Mouse (Mus musculus): ENCODE data around the gene Stard9. TPM values are rescaled to one million over a fixed set of nuclear protein-coding genes. Genes with fewer than 3 reads are reported as not detected.

Gene Stard9
- polyA plus RNA-seq, 1 experiment, result 4.4 TPM

GRCm38 (mm10) chr2:120722491-120722890 is 93.6 kb downstream of the Stard9 start:
- Histone ChIP-seq H3K27me3 (replicated peaks; ENCODE audit: control insufficient read depth, insufficient read depth, low read length) (no peaks in the 10 kb centered on the region), H3K36me3 (ENCODE audit: control insufficient read depth, insufficient read depth, low read length) (peaks cover 15% of the 10 kb centered on the region), H3K4me1 (ENCODE audit: control insufficient read depth, insufficient read depth, low read length) (no peaks in the 10 kb centered on the region), H3K4me3 (ENCODE audit: insufficient read depth, low read depth, low read length) (no peak overlapping the region), H3K27ac (ENCODE audit: insufficient read depth, low read depth, low read length) (no peak overlapping the region)
- 81% methylated on average over 8 of the region's 8 CpGs for WGBS
- no peak for DNase-seq
- no peak for TF ChIP-seq CTCF (conservative IDR thresholded peaks at IDR 0.05; ENCODE audit: insufficient read depth, insufficient read length, low read depth, low read length)
- TF ChIP-seq POLR2A (IDR thresholded peaks at IDR 0.05; ENCODE audit: low read depth, low read length), result no peak

DNA sequence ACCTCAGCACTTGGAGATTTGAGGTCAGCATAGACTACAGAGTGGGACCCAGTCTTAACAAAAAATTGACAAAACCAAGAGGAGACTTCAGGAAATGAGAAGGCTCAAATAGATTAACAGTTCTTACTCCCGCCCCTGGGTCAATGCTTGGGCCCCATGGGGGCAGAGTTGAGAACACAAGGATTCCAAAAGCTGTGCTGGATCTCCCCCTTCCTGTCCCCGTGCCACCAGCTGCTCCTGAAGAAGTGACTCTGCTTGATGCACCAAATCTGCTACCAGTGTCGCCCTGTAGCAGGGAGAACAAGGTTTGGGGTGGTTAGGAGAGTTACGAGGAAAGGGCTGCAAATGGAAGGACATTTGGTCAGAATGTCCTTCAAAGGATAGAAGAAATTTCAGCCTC is 94.7 kb downstream of the Stard9 start:
- peaks cover 12% of the 10 kb centered on the region for H3K36me3 ChIP-seq (ENCODE audit: control insufficient read depth, insufficient read depth, low read length)

DNA sequence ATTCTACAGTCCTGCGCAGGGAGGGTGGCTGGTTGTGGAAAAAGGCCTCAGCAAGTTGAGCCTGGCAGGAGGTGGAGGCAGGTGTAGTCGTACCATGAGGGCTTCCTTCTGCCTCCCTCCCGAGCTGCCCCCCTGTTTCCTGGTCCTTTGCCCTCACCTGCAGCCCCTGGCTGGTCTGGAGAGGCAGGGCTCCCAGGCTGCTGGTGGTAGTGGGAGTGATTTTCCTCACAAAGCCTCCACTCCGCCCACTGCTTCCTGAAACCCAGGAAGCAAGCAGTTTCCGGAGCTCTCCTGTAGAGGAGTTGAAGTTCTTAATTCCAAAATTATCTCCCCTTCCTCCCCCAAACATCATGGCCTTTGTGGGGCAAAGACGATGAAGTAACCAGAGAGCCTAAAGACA is 95.3 kb downstream of the Stard9 start:
- Histone ChIP-seq H3K27me3 (replicated peaks; ENCODE audit: control insufficient read depth, insufficient read depth, low read length) (no peaks in the 10 kb centered on the region), H3K4me3 (ENCODE audit: insufficient read depth, low read depth, low read length) (no peak overlapping the region), H3K27ac (ENCODE audit: insufficient read depth, low read depth, low read length) (peak overlapping the region; percentile 14; the same call in 1 of the 2 replicates), H3K4me1 (ENCODE audit: control insufficient read depth, insufficient read depth, low read length) (no peaks in the 10 kb centered on the region), H3K36me3 (ENCODE audit: control insufficient read depth, insufficient read depth, low read length) (peaks cover 11% of the 10 kb centered on the region)
- 67% methylated on average over 6 of the region's 6 CpGs for WGBS
- no peak for TF ChIP-seq POLR2A (IDR thresholded peaks at IDR 0.05; ENCODE audit: low read depth, low read length)
- TF ChIP-seq CTCF (conservative IDR thresholded peaks at IDR 0.05; ENCODE audit: insufficient read depth, insufficient read length, low read depth, low read length), result no peak
- no peak for DNase-seq

More for the DNA sequence above, 94.7 kb downstream of the Stard9 start:
- no peaks in the 10 kb centered on the region for H3K27me3 ChIP-seq (replicated peaks; ENCODE audit: control insufficient read depth, insufficient read depth, low read length)
- H3K27ac ChIP-seq (ENCODE audit: insufficient read depth, low read depth, low read length), result peak overlapping the region; percentile 14; the same call in 1 of the 2 replicates
- 58% methylated on average over 4 of the region's 4 CpGs for WGBS
- no peak for TF ChIP-seq CTCF (conservative IDR thresholded peaks at IDR 0.05; ENCODE audit: insufficient read depth, insufficient read length, low read depth, low read length)
- no peak for TF ChIP-seq POLR2A (IDR thresholded peaks at IDR 0.05; ENCODE audit: low read depth, low read length)
- H3K4me1 ChIP-seq (ENCODE audit: control insufficient read depth, insufficient read depth, low read length), result no peaks in the 10 kb centered on the region
- peak; percentile 23 for DNase-seq
- no peak overlapping the region for H3K4me3 ChIP-seq (ENCODE audit: insufficient read depth, low read depth, low read length)

DNA sequence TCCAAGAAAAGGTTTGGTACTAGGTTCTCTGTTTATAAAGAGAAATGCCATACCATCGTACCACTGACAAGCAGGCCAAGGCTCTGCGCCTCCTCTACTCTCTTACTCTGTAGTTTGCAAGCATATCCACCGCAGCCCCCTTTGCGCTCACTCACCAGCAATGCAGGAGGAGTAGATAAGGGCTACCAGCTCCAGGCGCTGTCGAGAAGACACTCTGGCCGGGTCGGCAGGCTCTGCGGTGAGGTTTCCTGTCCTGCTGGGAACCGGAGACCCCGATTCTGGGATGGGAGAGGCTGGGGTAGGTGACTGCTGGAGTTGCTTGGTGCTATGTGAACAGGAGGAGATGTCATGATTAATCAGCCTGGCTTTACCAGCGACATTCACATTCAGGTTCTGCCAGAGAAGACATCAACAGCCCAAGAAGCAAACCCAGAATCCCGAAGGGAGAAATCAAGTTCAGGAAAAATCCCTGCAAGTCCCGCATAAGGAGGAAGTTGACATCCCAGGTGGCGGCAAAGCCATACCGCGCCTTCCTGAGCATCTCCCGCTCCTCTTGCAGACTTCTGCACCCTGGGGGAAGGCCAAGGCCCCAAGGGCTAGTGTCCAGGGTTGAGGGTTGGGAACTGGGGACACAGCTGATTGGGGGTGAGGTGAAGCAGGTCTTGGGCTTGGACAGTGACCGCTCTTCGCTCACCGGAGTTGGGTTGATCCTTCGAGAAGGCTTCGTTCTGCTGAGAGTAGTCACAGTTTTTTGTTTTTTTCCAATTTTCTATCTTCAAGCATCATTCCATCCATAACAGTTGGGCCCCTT is 101.1 kb downstream of the Stard9 start:
- no peak overlapping the region for H3K27ac ChIP-seq (ENCODE audit: insufficient read depth, low read depth, low read length)
- 26% methylated on average over 23 of the region's 23 CpGs for WGBS
- TF ChIP-seq POLR2A (IDR thresholded peaks at IDR 0.05; ENCODE audit: low read depth, low read length), result no peak
- TF ChIP-seq CTCF (conservative IDR thresholded peaks at IDR 0.05; ENCODE audit: insufficient read depth, insufficient read length, low read depth, low read length), result no peak
- H3K4me1 ChIP-seq (ENCODE audit: control insufficient read depth, insufficient read depth, low read length), result peaks cover 14% of the 10 kb centered on the region; the same call in 1 of the 2 replicates
- H3K4me3 ChIP-seq (ENCODE audit: insufficient read depth, low read depth, low read length), result peak overlapping the region; percentile 94
- peaks cover 2% of the 10 kb centered on the region for H3K36me3 ChIP-seq (ENCODE audit: control insufficient read depth, insufficient read depth, low read length)
- H3K27me3 ChIP-seq (replicated peaks; ENCODE audit: control insufficient read depth, insufficient read depth, low read length), result no peaks in the 10 kb centered on the region
- DNase-seq, result peak; percentile 7

- peak overlapping the region; percentile 94 for H3K4me3 ChIP-seq (ENCODE audit: insufficient read depth, low read depth, low read length)
- under 1% methylated on average over 50 of the region's 50 CpGs for WGBS
- H3K27me3 ChIP-seq (replicated peaks; ENCODE audit: control insufficient read depth, insufficient read depth, low read length), result no peaks in the 10 kb centered on the region
- H3K36me3 ChIP-seq (ENCODE audit: control insufficient read depth, insufficient read depth, low read length), result peaks cover 2% of the 10 kb centered on the region
- peak overlapping the region; percentile 75; the same call in 1 of the 2 replicates for H3K27ac ChIP-seq (ENCODE audit: insufficient read depth, low read depth, low read length)
- peaks cover 14% of the 10 kb centered on the region; the same call in 1 of the 2 replicates for H3K4me1 ChIP-seq (ENCODE audit: control insufficient read depth, insufficient read depth, low read length)
- peak; percentile 14 for DNase-seq
- TF ChIP-seq CTCF (conservative IDR thresholded peaks at IDR 0.05; ENCODE audit: insufficient read depth, insufficient read length, low read depth, low read length) (no peak), POLR2A (IDR thresholded peaks at IDR 0.05; ENCODE audit: low read depth, low read length) (no peak)
Measured at GRCm38 (mm10) chr2:120730639-120731166, 101.8 kb downstream of the Stard9 start.

GRCm38 (mm10) chr2:120731167-120731862 is 102.4 kb downstream of the Stard9 start:
- peak; percentile 96 for DNase-seq
- H3K4me1 ChIP-seq (ENCODE audit: control insufficient read depth, insufficient read depth, low read length), result peaks cover 14% of the 10 kb centered on the region; the same call in 1 of the 2 replicates
- H3K27me3 ChIP-seq (replicated peaks; ENCODE audit: control insufficient read depth, insufficient read depth, low read length), result no peaks in the 10 kb centered on the region
- H3K4me3 ChIP-seq (ENCODE audit: insufficient read depth, low read depth, low read length), result peak overlapping the region; percentile 94
- peak overlapping the region; percentile 75 for H3K27ac ChIP-seq (ENCODE audit: insufficient read depth, low read depth, low read length)
- no peak for TF ChIP-seq CTCF (conservative IDR thresholded peaks at IDR 0.05; ENCODE audit: insufficient read depth, insufficient read length, low read depth, low read length)
- peak; percentile 81 for TF ChIP-seq POLR2A (IDR thresholded peaks at IDR 0.05; ENCODE audit: low read depth, low read length)
- no peaks in the 10 kb centered on the region; the same call in 1 of the 2 replicates for H3K36me3 ChIP-seq (ENCODE audit: control insufficient read depth, insufficient read depth, low read length)
- under 1% methylated on average over 61 of the region's 61 CpGs for WGBS
